Mouse (Mus musculus): ENCODE results near the gene Fhad1. TPM values are rescaled to one million over a fixed set of nuclear protein-coding genes. Genes with fewer than 3 reads are reported as not detected.

The Fhad1 gene
- polyA plus RNA-seq, 2 experiments: 0.11 to 0.23 TPM

DNA sequence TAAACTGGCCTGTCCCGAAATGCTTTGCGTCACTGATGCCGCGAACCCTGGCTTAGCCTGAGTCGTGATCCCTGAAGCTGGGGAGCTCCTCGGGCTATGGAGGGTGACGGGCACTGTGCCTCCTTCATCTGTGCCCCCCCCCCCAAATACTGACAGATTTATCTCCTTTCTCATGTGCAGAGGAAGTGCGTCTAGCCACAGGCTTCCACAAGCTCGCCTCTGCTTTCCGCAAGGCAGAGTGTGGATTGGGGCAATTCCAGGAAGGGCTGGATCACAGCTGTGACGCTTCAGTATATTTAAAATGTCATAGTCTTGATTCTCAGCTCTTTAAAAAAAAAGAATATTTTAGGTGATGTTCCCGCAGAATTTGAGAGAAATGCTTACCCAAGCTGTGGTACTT is 119.1 kb downstream of the Fhad1 start:
- Histone ChIP-seq H3K9me3 (ENCODE audit: control insufficient read depth, low read length) (no peaks in the 10 kb centered on the region), H3K4me2 (ENCODE audit: low read depth) (no peak overlapping the region), H3K4me3 (ENCODE audit: insufficient read depth in 1 of 2, low read depth in 2 of 2, low read length in 2 of 2) (no peak overlapping the region), H3K27me3 (ENCODE audit: control insufficient read depth, insufficient read depth, low read length) (no peaks in the 10 kb centered on the region; the same call in 1 of the 2 replicates), H3K36me3 (replicated peaks; ENCODE audit: control insufficient read depth, insufficient read depth, low read depth) (no peaks in the 10 kb centered on the region), H3K9ac (replicated peaks) (no peak overlapping the region), H3K4me1 (replicated peaks; ENCODE audit: control insufficient read depth in 2 of 2, insufficient read depth in 2 of 2, low read length in 1 of 2) (peaks cover 0 to 7% of the 10 kb centered on the region in 2 experiments; a peak in 3 of 4 replicates), H3K27ac (no peak overlapping the region)
- DNase-seq (ENCODE audit: low read depth in 3 of 3, low spot score in 3 of 3): no peak
- no peak for ATAC-seq (ENCODE audit: insufficient read depth)
- 32% methylated on average over 12 of the region's 12 CpGs for WGBS (ENCODE audit: insufficient replicate concordance)
- no peak for TF ChIP-seq CTCF (IDR thresholded peaks at IDR 0.05; ENCODE audit: low read depth)
- TF ChIP-seq EP300 (IDR thresholded peaks at IDR 0.05; ENCODE audit: low read depth): no peak

DNA sequence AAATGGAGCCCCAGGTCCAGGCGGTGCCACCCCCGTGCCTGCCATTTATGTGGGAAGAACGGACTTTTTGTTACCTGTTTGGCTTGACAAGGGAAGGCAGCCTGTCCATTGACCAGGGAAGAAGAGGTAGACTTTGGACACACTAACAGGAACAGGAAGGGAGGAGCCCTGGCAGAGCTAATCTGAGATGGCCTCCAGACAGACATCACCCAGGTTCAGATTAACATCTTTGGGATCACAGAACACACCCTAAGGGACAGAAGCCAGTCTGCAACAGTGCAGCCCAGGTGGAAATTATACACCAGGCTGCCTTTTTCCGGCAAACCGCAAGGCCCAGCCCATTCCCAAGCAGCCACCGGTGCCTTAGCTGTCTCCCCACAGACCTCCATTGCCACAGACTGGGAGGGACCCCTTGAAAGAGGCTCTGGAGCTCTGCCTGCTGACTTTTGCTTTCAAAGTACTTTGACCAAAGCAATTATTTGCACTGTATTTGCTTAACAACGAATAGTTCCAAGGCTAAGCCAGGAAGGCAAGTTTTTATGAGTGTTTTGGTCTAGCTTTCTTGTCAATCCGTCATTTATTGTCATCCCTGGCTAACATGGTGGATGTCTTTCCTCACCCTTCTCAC is 121.6 kb downstream of the Fhad1 start:
- DNase-seq (ENCODE audit: low read depth in 3 of 3, low spot score in 3 of 3) (no peak), ATAC-seq (ENCODE audit: insufficient read depth) (no peak)
- no peaks in the 10 kb centered on the region for H3K9me3 ChIP-seq (ENCODE audit: control insufficient read depth, low read length)
- no peak overlapping the region for H3K27ac ChIP-seq
- H3K9ac ChIP-seq (replicated peaks): no peak overlapping the region
- no peak overlapping the region for H3K4me2 ChIP-seq (ENCODE audit: low read depth)
- WGBS (ENCODE audit: insufficient replicate concordance): 70% methylated on average over 8 of the region's 8 CpGs
- H3K36me3 ChIP-seq (replicated peaks; ENCODE audit: control insufficient read depth, insufficient read depth, low read depth): no peaks in the 10 kb centered on the region
- H3K4me3 ChIP-seq (ENCODE audit: insufficient read depth in 1 of 2, low read depth in 2 of 2, low read length in 2 of 2): no peak overlapping the region
- no peaks in the 10 kb centered on the region; the same call in 1 of the 2 replicates for H3K27me3 ChIP-seq (ENCODE audit: control insufficient read depth, insufficient read depth, low read length)
- peaks cover 0 to 7% of the 10 kb centered on the region in 2 experiments; a peak in 3 of 4 replicates for H3K4me1 ChIP-seq (replicated peaks; ENCODE audit: control insufficient read depth in 2 of 2, insufficient read depth in 2 of 2, low read length in 1 of 2)
- TF ChIP-seq EP300 (IDR thresholded peaks at IDR 0.05; ENCODE audit: low read depth) (no peak), CTCF (IDR thresholded peaks at IDR 0.05; ENCODE audit: low read depth) (no peak)

DNA sequence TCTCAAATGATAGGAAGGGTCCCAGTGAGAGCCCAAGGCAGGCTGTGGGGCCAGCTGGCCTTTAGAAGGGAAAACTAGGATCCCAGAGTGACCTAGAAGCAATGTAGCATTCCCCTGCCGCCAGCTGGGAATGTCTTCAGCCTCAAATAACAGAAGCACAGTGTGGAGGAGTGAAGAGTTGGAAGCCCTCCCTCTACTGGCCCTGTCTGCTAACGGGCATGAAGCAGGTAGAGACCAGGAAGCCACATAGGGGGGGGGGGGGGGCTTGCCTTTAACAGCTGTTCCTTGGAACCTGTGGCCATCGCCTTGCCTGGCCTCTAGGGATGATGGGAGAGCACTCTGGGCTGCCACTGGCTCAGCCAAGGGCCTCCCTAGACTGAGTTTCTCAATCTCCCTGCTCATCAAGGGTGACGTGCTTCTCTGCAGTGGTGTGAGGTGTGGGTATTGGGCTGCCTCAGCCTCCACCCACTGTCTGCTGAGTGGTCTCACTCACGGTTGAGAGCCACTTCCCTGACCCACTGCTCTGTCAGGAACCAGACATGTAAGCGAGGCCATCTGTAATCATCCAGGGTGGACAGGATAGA is 128.4 kb downstream of the Fhad1 start:
- H3K36me3 ChIP-seq (replicated peaks; ENCODE audit: control insufficient read depth, insufficient read depth, low read depth): no peaks in the 10 kb centered on the region
- no peak overlapping the region for H3K9ac ChIP-seq (replicated peaks)
- no peak for TF ChIP-seq EP300 (IDR thresholded peaks at IDR 0.05; ENCODE audit: low read depth)
- 0 out of 2 replicates have a peak, but pooled peaks have one; percentile 10 for TF ChIP-seq CTCF (IDR thresholded peaks at IDR 0.05; ENCODE audit: low read depth)
- ATAC-seq (ENCODE audit: insufficient read depth): no peak
- H3K4me2 ChIP-seq (ENCODE audit: low read depth): no peak overlapping the region
- no peak for DNase-seq (ENCODE audit: low read depth in 3 of 3, low spot score in 3 of 3)
- H3K4me1 ChIP-seq (replicated peaks; ENCODE audit: control insufficient read depth in 2 of 2, insufficient read depth in 2 of 2, low read length in 1 of 2): peaks cover 0 to 2% of the 10 kb centered on the region in 2 experiments; a peak in 2 of 4 replicates
- H3K27ac ChIP-seq: no peak overlapping the region
- H3K4me3 ChIP-seq (ENCODE audit: insufficient read depth in 1 of 2, low read depth in 2 of 2, low read length in 2 of 2): no peak overlapping the region
- 24% methylated on average over 6 of the region's 6 CpGs for WGBS (ENCODE audit: insufficient replicate concordance)
- no peaks in the 10 kb centered on the region for H3K9me3 ChIP-seq (ENCODE audit: control insufficient read depth, low read length)
- H3K27me3 ChIP-seq (ENCODE audit: control insufficient read depth, insufficient read depth, low read length): no peaks in the 10 kb centered on the region

- WGBS (ENCODE audit: insufficient replicate concordance): 51% methylated on average over 9 of the region's 9 CpGs
- no peak for TF ChIP-seq EP300 (IDR thresholded peaks at IDR 0.05; ENCODE audit: low read depth)
- TF ChIP-seq CTCF (IDR thresholded peaks at IDR 0.05; ENCODE audit: low read depth): no peak
- no peaks in the 10 kb centered on the region for H3K27me3 ChIP-seq (ENCODE audit: control insufficient read depth, insufficient read depth, low read length)
Observed at GRCm38 (mm10) chr4:141885451-141885850, 129.4 kb downstream of the Fhad1 start.

DNA sequence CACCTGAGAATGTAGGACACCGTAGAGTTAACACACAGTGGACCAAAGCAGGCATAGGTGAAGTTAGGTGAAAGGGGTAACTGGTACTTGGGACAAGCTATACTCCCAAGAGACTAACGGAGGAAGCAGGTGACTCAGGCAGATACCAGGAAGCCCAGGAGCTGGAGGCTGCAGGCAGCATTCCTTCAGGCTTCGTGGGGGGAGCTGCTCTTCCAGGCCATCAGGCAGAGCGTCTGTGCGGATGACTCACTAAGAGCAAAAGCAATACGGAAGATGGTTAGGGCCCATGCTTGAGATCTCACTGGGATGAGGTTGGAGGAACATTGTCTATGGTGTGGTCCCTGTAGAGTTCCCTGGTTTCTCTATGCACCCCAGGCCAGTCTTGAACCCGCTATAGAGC is 132.0 kb downstream of the Fhad1 start:
- no peaks in the 10 kb centered on the region; the same call in 1 of the 2 replicates for H3K27me3 ChIP-seq (ENCODE audit: control insufficient read depth, insufficient read depth, low read length)
- no peak for TF ChIP-seq CTCF (IDR thresholded peaks at IDR 0.05; ENCODE audit: low read depth)
- no peak for TF ChIP-seq EP300 (IDR thresholded peaks at IDR 0.05; ENCODE audit: low read depth)
- DNase-seq (ENCODE audit: low read depth in 3 of 3, low spot score in 3 of 3) (no peak), ATAC-seq (ENCODE audit: insufficient read depth) (no peak)
- H3K4me3 ChIP-seq (ENCODE audit: insufficient read depth in 1 of 2, low read depth in 2 of 2, low read length in 2 of 2): no peak overlapping the region
- no peaks in the 10 kb centered on the region for H3K9me3 ChIP-seq (ENCODE audit: control insufficient read depth, low read length)
- 65% methylated on average over 7 of the region's 7 CpGs for WGBS (ENCODE audit: insufficient replicate concordance)
- H3K9ac ChIP-seq (replicated peaks): no peak overlapping the region
- H3K36me3 ChIP-seq (replicated peaks; ENCODE audit: control insufficient read depth, insufficient read depth, low read depth): no peaks in the 10 kb centered on the region
- H3K4me2 ChIP-seq (ENCODE audit: low read depth): no peak overlapping the region
- H3K27ac ChIP-seq: no peak overlapping the region
- peaks cover 0 to 5% of the 10 kb centered on the region in 2 experiments; a peak in 2 of 4 replicates for H3K4me1 ChIP-seq (replicated peaks; ENCODE audit: control insufficient read depth in 2 of 2, insufficient read depth in 2 of 2, low read length in 1 of 2)

More at GRCm38 (mm10) chr4:141885451-141885850, 129.4 kb downstream of the Fhad1 start:
- Histone ChIP-seq H3K9me3 (ENCODE audit: control insufficient read depth, low read length) (no peaks in the 10 kb centered on the region), H3K4me3 (ENCODE audit: insufficient read depth in 1 of 2, low read depth in 2 of 2, low read length in 2 of 2) (no peak overlapping the region), H3K4me1 (replicated peaks; ENCODE audit: control insufficient read depth in 2 of 2, insufficient read depth in 2 of 2, low read length in 1 of 2) (peaks cover 0 to 5% of the 10 kb centered on the region in 2 experiments; a peak in 2 of 4 replicates), H3K27ac (no peak overlapping the region), H3K9ac (replicated peaks) (no peak overlapping the region), H3K36me3 (replicated peaks; ENCODE audit: control insufficient read depth, insufficient read depth, low read depth) (no peaks in the 10 kb centered on the region), H3K4me2 (ENCODE audit: low read depth) (no peak overlapping the region)
- DNase-seq (ENCODE audit: low read depth in 3 of 3, low spot score in 3 of 3) (no peak), ATAC-seq (ENCODE audit: insufficient read depth) (no peak)

All from liver, embryonic 14.5 days (tissue).